Mouse (Mus musculus): ENCODE results near the gene Ccser2.
"Not testable (repeated sequence)": the region's sequence is repeated elsewhere in the genome, so short reads cannot be mapped to it uniquely, and the experiment has no call there.

The Ccser2 gene

DNA sequence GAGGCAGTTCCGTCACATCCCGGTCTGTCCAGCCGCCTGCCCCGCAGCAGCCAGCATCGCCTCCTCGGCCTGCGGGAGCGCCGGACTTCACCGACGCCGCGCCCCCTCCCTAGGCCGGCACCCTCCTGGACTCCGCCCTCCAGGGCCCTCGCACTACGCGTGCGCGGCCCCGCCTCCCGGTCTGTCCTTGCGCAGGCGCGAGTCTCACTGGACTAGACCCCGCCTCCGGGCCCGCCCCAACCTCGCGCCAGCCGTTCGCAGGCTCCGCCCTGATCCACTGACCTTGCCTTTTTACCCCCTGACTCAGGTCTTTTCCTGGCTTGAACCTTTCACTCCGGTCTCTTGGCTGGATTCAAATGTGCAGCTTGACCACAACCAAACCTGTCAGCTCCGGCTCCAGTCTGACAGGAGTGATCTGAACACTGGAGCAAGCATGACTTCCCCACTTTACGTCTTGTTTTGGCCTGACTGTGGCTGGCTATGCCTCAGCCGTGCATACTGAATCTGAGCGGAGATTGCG lies at the start of gene Ccser2:
Ccser2 (minus strand) TSS at position 150 of the 520 bp plus-strand sequence.
- in situ Hi-C loops (cut with MboI, MseI) = no loop called here

DNA sequence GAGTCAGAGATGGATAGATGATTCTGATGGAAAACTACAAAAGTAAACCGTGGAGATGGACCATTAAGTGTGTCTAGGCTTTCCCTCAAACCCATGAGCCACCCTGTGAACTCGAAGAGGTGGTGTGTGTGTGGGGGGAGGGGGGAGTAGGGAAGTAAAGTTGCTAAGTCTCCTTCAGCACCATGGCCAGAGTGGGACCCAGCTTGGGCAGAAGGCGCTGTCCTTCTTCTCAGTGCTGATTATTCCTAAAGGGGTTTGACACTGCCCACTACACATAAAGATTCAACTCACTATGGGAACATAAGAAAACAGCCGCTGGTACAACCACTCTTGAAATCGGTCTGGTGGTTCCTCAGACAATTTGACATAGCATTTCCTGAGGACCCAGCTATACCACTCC lies 47.3 kb upstream of the Ccser2 start:
- in situ Hi-C loops (cut with MboI, MseI) = no loop called here

DNA sequence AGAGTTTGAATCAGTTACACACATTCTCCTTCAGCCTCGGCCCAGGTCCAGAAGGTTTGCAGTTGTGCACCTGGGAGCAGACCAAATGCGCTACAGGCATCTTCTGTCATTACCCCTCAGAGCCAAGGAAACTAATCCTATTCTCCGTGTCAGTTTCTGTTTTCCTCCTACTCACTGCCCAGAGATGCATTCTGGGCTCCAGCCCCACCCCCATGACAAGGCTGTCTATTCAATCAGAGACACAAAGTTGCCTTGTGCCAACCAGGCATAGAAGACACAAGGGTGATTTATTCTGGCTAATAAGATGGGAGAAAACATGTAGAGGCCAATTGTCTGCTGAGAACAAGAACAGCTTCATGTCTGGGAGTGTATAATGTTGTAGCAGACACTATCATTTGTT lies 45.1 kb upstream of the Ccser2 start:
- in situ Hi-C loops (cut with MboI, MseI) = no loop called here

DNA sequence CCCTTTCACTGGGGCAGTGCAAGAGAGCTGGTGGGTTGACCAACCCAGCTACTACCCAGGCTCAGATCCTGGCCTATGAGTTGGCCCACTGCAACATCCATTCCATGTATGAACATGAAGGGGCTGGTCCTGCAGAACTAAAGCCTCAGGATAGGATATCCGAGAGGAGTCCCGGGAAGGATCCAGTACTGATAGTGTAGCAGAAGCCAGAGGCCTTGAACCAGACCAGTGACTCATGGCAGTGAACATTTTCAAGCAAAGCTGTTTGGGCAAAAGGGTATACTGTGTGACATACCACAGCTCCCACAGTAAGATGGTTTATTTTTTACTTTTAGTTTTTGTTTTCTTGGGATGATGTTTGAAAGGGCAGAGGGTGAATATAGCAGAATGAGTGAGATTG lies 41.1 kb upstream of the Ccser2 start:
- in situ Hi-C loops (cut with MboI, MseI) = no loop called here

DNA sequence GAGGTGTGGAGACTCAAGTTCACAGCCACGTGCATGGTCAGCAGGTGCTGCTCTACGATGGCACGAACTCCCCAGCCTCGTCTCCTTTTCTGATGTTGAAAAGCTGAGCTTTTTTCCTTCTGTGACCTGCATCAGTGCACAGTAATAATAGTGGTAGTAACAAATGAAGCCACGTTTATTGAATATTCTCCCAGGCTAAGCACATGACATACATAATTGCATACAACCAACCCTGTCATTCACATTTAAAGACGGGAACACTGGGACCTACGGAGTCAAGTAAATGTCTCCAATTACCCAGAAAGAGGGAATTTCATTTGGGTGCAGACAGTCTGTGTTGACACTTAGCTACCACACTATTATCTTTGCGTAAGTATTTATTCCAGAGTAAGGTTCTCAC lies 37.9 kb upstream of the Ccser2 start:
- in situ Hi-C loops (cut with MboI, MseI) = no loop called here

DNA sequence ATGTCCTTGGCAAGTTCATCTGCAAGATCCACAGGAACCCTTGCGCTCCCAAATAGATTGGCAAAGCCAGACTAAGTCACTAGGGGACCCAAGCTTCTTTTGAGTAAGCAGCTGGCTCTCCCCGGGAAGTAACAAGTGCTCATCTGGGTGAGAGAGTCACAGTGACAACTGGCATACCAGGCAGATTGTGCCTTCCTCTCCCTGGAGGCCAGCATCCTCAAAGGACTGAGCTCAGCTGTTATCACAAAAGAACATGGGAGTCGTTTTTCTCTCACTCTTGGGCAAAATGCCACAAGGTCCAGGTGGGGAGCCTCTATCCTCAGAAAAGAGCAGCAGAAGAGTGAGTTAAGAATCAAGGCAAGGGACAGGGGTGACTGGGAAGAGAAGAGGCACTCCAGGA lies 37.3 kb upstream of the Ccser2 start:
- in situ Hi-C loops (cut with MboI, MseI) = no loop called here

DNA sequence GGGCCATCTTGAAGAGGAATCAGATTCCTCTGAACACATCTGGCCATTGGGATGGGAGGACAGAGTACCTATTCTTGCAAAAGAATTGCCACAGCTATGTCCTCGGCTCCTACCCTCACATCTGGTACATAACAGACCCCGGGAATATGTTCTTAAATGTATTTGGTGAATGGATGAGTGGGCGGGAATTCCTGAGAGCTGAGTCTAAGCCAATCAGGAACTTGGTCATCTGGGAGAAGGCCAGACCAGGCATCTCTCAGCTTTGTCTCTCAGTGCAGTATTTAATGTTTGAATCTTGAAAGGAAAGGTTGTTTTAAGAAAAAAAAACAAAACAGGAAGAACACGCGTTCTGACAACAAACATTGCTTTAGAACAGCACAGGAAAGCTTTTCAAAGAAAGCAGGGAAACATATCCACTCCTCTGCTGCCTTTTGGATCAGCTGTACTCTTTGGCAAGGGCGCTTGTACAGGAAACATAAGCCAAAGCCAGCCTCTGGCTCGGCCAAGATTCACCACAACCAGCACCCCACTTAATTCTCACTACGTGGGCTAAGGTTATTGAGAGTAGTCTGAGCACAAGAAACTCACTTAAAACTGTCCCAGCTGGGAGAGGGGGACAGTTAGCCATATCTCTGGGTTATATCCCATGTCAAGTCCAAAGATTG lies 35.0 kb upstream of the Ccser2 start:
- in situ Hi-C loops (cut with MboI, MseI) = no loop called here

DNA sequence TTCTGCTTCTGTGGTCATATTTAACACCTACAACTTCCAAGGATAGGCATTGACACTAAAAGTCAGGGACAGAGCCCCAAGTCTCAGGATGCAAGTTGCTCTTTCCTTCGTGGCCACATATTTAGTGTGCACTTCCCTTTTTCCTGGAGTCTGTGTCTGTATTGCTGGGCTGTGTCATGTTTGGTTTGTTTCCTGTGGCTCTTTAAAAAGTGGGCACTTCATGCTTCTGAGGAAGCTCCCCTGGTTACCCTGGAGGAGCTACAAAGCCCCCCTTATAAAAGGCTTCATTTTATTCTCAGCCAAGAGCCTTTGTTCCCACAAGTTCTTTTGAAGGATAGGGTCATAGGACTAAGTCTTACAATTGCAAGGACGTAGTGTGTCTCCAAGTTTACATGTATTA lies 34.3 kb upstream of the Ccser2 start:
- in situ Hi-C loops (cut with MboI, MseI) = no loop called here

DNA sequence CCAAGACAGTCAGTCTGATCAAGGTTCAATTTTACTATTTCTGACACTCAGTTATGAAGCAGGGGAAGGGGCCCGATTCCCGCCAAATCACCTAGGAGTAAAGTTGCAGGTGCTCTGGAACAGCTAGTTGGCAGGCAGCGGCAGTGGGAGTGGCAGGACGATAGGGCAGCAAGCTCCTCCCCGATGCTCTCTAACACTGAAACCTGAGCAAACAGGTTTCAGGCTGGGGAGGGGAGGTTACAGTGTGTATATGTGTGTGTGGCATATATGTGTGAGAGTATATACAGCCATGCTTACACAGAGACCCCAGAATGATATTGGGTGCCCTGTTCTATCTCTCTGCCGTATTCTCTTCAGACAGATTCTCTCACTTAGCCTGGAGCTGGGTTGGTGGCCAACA lies 32.2 kb upstream of the Ccser2 start:
- in situ Hi-C loops (cut with MboI, MseI) = not testable (repeated sequence)

DNA sequence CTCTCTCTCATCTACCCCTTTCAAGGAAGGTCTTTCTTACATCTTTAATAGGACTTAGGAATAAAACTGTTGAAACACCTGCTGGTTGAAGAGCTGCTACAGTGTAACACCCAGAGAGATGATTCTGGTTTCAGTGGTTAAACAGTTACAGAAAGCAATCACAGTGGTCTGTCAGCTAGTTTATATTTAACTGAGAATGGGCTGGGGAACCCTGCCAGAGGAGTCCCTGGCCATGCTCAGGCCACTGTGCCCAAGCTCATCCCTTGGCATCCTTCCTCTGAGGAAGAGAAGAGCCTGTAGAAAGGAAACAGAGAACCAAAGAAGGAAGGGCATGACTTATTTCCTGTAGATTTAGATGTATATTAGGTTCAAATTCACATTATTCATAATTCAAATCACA lies 21.2 kb upstream of the Ccser2 start:
- in situ Hi-C loops (cut with MboI, MseI) = no loop called here

DNA sequence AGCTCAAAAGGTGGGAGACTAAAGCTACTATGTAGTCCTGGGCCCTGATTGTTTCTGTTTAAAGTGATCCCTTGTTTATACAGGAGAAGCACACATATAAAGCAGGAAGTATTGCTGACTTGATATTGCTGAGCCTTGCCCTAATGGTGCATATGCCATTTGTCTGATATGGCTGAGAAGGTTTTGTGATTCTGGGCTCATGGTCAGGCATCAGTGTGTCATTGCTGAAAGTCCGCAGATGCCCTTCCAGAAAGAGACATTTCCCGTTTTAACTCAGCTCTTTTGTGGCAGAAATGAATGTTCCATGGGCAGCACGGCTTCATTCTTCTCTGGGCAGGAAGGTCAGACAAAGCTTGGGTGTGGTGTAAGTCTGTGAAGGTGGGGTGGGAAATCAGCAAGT lies 17.1 kb upstream of the Ccser2 start:
- in situ Hi-C loops (cut with MboI, MseI) = no loop called here

DNA sequence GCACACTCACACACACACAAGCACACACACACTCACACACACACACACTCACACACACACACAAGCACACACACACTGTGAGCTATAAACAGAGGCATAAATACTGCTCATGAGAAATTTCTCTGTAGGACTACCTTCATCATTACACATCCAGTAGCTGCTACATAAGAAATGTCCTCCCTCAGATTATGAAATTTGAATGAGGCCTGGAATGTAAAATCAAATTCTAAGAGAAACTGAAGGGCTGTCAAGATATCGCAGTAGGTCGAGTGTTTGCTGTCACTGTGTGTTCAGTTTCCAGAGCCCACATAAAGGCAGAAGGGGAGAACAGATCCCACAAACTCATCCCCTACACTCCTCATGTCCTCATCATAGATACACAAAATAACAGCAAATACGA lies 6.4 kb upstream of the Ccser2 start:
- in situ Hi-C loops (cut with MboI, MseI) = no loop called here

DNA sequence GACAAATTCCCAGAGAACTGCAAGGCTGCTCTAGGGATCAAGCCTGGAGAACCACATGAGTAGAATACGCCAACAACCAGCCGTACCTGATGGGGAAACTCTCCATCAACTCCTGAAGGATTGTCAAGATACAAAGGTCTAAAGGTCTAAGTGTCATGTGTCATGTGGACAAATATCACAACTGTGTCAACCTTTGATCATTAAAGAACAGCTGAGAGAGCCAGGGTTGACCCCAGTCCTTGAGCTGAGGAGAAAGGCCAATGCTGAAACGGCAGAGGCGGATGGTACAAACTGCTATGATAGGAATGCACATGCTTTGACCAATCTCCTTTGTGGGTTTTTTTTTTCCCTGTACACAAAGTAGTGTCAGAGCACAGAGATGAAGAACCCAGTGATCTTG lies 2.6 kb upstream of the Ccser2 start:
- in situ Hi-C loops (cut with MboI, MseI) = no loop called here

DNA sequence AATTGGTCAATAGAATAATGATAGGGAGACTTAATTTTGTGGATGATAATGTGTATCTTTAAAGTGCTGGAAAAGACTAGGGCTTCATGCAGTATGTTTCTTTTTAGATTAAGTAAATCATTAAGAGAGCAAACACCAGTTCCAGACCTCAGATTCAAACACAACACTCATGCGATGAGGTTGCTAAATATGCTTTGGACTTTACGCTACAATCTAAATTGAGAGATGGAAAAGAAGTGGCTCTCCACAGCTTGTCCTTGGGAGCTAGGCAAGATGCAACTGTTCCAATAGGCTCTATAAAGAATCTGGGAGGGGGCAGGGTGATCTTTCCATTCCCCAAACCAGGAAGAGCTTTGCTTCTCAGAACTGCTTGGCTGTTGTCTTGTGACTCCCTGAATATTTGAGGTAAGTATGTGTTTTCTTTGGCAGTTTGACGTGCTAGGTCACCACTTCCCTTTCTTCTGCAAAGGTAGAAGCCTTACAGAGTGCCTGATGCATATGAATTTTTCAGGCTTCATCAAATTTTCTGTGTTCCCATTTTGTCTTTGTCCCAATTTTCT lies 1.4 kb upstream of the Ccser2 start:
- in situ Hi-C loops (cut with MboI, MseI) = no loop called here

DNA sequence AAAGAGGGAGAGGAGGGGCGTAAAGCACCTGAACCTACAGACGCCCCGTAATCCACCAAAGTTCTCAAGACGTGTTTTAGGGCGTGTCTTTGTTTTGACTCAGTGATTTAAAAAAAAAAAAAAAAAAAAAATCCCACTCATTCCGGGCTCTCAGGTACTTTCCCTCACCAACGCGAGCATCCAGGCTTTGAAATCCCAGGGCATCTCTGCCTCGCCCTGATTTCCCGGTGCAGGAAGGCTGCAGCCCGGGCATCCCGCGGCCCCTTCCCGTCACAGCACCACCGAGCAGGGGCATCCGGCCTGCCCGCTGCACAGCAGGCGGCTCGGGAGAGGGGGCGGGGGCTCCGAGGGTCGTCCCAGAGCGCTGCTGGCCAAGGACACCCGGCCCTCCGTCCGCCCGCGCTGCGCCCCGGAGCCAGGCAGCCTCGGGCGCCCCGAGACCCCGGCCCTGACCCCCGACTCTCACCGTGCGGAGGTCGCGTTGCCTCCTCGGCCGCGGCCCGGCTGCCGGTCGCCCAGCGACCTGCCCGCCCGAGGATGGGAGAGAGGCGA lies 425 bp downstream of the Ccser2 start:
- in situ Hi-C loops (cut with MboI, MseI) = no loop called here

DNA sequence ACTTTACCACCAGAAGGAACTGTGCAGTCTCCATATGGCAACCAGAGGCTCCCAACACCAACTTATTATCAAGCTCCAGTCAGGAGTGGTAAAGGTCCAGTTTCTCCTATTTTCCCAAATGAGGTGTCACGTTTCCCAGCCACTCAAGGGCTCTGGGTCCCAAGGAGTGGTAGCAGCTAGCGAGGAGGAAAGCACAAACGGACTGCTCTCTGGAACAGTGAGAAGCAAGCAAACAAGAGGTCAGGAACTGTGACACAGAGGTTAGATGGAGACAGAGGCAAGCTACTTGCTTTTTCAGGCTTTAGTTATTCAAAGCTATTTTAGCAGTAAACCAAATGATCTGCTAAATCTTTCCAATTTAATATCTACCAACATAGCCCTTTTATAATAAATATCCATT lies 3.2 kb downstream of the Ccser2 start:
- in situ Hi-C loops (cut with MboI, MseI) = no loop called here

DNA sequence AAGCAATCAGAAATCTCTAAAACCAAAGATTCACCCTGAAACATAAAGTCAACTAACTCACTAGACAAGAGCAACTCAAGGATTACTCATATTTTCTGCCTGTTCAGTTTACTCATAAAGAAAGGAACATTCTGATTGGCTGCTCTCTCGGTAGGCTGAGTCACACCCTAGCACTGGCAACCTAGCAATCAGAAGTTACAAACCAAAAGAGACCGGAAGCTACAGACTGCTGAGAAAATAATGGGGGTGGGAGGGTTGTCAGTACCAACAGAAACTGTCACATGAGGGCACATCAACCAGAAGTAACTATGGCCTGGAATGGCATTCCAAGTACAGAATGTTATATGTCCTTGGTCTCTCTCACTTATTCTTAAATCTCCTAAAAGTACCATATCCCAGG lies 6.1 kb downstream of the Ccser2 start:
- in situ Hi-C loops (cut with MboI, MseI) = no loop called here

DNA sequence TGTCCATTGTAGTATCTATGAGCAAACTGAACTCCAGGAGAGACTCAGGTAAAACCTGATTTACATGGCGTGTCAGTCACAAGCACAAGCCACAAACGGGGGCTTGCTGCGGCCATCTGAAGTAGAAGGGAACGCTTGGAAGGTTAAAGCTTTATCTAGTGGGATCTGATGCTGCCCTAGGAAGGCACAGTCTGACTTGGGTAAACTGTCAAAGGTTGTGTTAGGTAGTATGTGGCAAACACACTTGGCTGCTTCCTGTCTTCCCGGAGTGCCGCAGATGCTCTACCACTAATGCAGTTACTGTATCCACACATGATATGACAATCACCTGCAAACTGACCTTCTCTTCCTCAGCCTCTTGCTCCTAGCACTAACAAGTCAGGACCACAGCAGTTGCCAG lies 10.9 kb downstream of the Ccser2 start:
- in situ Hi-C loops (cut with MboI, MseI) = loop anchor here (10.0 kb wide), 1 partner anchor 167 kb away; no protein-coding TSS in a partner anchor

DNA sequence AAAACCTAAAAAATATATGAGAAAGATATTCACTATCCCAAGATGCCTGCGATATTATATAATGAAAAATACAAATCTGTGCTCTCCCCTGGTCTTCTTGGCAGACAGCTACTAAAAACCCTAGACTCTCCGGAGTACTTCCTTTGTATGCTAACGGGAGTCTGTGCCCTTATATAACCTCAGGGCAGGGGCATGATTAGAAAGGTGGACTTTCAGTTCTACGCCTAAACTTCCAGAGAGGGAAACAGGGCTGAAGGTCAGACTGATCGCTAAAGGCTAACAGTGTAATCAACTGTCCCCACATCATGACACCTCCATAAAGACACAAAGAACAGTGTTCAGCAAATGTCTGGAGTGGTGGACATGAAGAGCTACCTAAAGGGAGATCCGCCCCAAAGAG lies 11.3 kb downstream of the Ccser2 start:
- in situ Hi-C loops (cut with MboI, MseI) = loop anchor here (10.0 kb wide), 1 partner anchor 168 kb away; no protein-coding TSS in a partner anchor

DNA sequence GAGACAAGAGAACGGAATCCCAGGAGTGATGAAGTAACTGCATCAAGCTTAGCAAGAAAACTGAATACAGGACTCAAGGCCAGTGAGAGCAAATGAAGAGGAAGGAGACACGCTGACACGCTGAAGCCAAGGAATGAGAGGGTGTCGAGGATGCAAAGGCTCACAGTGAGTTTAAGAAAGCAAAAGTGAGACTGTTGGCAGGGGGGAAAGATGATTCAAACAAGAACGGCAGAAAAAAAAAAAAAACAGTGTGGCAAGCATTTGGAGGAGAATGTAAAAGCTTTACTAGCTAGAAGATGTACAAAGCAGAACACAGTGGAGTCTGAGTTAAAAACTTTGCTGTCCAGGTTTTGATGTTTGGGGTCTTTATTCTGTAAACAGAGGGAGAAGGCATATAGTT lies 11.9 kb downstream of the Ccser2 start:
- in situ Hi-C loops (cut with MboI, MseI) = loop anchor here (10.0 kb wide), 1 partner anchor 168 kb away; no protein-coding TSS in a partner anchor

DNA sequence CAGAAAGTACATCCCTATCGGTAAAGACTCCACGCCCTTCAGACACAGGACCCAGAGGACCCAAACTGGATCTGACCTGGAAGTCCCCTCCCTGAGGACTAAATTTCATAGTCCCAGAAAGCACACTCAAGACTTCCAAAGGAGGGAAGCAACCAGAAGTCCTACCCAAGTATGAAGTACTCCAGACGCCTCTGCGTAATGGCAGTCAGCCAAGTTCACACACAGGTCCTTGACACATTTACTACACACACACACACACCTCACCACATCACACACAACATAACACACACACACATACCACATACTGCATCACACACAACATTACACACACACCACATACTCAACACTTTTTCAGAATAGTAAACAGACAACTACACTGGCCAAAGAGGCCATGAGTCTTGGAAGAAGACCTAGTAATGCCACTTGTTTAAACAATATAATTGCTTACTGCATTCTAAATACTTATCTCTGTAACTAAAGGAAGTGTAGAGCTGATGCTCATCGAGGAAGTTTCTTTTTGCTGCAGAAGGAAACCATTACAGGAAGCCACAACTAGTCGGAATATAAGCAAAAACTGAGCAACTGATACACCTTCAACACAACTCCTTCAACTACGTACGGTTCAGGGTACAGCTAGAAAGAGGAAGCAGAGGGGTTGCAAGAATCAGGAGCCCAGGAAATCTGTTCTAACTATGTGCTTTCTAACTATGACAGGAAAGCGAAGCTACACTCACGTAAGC lies 15.7 kb downstream of the Ccser2 start:
- in situ Hi-C loops (cut with MboI, MseI) = loop anchor here (10.0 kb wide), 1 partner anchor 172 kb away; no protein-coding TSS in a partner anchor

DNA sequence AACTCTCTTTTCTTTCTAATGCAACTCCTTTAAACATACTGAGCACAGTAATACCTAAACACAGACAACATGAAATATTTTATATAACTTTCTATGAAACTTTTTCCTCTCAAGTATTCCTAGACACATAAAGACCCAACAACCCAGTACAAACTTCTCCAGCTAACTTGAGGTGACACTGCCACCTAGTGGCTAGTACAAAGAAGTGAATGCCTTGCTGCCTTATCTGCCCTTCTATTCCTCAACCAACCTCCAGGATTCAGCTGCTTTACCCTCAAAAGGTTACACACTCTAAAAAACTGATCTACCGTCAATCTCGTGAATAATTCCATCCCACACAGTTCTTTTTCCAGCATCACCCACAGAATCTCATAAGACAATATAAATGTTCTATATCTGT lies 16.4 kb downstream of the Ccser2 start:
- in situ Hi-C loops (cut with MboI, MseI) = loop anchor here (10.0 kb wide), 1 partner anchor 173 kb away; no protein-coding TSS in a partner anchor
